Mouse (Mus musculus) liver, adult 2 months (tissue): ENCODE measurements at regions not wholly inside any gene's neighbourhood (a gene's known extent, or its start where the extent isn't known, plus 50 kb on each side); places are given as distances from the start of the nearest gene placed in this dataset.

ENCODE experiments used
- CTCF ChIP-seq: fragments of 200-500 bp; IDR thresholded peaks from 2 replicates; pipeline ENCODE4 v1.5.1; 2011; ENCODE audit warnings: low read depth, low read length, control low read depth
- POLR2A ChIP-seq: fragments of 200-500 bp; IDR thresholded peaks from 2 replicates; pipeline ENCODE4 v1.6.1; 2011; ENCODE audit warnings: low read length, control low read depth; ENCODE audit not compliant: insufficient read depth; ENCODE audit errors: extremely low read depth

DNA sequence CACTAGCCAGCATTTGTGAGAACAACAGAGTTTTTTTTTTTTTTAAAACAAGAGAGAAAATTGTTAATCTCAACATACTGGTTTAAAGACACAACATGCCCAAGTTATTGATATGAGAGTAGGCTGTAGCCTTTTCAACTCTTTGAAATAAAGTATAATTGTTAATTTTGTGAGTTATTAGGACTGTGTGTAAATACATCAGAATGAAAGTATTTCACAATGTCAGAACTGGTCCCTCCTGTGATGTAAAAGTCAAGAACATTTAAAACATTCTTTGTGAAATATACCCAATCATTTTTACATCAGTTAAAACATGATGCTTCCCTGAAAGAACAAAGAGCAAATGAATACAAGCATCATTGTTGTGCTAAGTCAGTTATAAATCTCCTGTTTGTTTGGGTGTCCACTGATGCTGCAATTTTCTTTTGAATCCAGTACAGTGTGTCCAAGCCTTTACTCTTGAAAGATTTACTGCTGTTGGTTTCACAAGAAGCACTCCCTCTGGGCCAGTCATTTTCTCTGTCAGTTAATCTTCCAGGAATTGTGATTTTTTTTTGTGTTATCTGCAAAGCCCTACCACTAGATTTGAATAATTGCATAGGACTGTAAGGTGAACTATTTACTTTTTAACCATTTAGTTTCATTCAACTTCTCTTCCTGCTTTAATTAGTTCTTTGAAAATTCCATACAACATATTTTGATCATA lies 148.5 kb downstream of the Hira start:
- TF ChIP-seq POLR2A (no peak), CTCF (no peak)
